Mouse (Mus musculus): ENCODE results near the gene Htr1b. TPM values are rescaled to one million over a fixed set of nuclear protein-coding genes. Genes with fewer than 3 reads are reported as not detected.

Gene Htr1b
- polyA plus RNA-seq, 1 experiment from 2014 or later: 0.55 TPM

DNA sequence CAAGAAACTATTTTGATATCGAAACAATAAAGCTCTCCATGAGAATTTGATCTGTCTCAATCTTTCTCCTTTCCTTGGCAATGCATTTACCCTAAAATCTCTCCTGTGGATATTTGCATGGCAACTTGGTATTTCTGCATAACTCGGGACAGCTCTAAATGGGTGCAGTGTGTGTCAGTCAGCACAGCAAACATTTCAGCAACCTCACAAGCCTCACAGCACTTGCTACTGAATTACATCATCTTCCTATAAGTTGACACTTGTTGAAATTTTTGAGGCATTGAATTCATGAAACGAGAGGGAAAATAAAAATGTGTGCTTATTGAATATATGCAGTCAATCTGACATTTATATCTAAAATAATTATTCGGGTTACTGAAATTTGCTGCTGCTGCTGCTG lies 22.6 kb downstream of the Htr1b start:
- Histone ChIP-seq H3K27me3 (no peaks in the 10 kb centered on the region), H3K9me3 (no peaks in the 10 kb centered on the region), H3K4me2 (no peak overlapping the region), H3K27ac (no peak overlapping the region), H3K4me1 (replicated peaks) (no peaks in the 10 kb centered on the region), H3K36me3 (no peaks in the 10 kb centered on the region), H3K4me3 (replicated peaks) (no peak overlapping the region), H3K9ac (replicated peaks) (no peak overlapping the region)
- no peak for ATAC-seq (ENCODE audit: insufficient number of reproducible peaks, insufficient read depth, low FRiP score, low TSS enrichment, low read depth)
- 75% methylated on average over 4 of the region's 4 CpGs for WGBS

Other genes starting within 250 kb of the Htr1b start
- gene Mei4, start 229.8 kb upstream of the Htr1b start, polyA plus RNA-seq (2016; fragmentation: Nextera tagmentation; extraction: Ambion mirVana): 1.4 and 1.6 TPM in 2 replicates

Data from limb, embryonic 12.5 days (tissue).